Mouse (Mus musculus) ovary, postnatal 14 days (tissue): ENCODE data around the gene Mrtfa.

ENCODE experiments used
- DNase-seq: peaks from one replicate; pipeline ENCODE4 v3.0.0; 2022; ENCODE audit warnings: low spot score

The Mrtfa gene

DNA sequence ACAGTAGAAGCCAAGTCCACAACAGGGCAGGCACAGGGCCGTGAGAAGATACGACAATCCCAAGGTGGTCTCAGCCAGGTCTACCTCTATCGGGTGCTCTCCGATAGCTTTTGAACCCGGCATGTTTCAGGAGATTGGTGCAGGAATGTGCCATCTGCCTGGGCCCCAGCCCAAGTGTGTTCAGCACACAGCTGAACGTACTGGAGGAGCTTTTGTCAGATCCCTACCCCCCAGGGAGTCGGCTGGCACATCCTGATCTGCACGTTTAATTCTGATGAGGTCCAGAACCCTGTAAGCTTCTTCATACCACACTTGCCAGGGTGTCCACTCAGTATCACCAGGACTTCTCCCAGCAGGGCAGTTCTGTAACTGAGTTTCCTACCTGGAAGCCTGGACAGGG, 127.9 kb downstream of the Mrtfa start:
- no peak for DNase-seq

DNA sequence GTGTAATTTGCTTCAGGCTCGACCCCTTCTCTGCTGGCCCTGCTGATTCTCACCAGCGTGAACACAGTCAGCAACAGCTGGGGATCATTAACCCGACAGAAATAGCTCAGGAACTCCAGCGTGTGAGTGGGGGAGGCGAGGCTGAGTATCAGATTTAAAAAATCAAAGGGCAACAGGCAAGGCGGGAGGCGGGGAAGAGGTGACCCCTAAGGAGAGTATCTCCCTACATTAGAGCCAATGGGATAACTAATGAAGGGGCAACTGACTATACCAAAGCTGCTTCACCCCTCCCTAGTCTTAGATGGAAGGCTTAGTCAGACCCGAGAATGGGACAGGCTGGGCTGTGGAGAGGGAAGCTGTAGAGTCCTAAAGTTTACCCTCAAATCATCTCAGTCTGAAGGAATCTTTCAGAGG, 128.4 kb downstream of the Mrtfa start:
- DNase-seq: no peak

- no peak for DNase-seq
These were observed 129.6 kb downstream of the Mrtfa start for GRCm38 (mm10) chr15:81060975-81061374.

GRCm38 (mm10) chr15:81057736-81058135, 132.8 kb downstream of the Mrtfa start:
- DNase-seq: no peak

- no peak for DNase-seq
These were observed 135.1 kb downstream of the Mrtfa start for GRCm38 (mm10) chr15:81055488-81055887.

DNA sequence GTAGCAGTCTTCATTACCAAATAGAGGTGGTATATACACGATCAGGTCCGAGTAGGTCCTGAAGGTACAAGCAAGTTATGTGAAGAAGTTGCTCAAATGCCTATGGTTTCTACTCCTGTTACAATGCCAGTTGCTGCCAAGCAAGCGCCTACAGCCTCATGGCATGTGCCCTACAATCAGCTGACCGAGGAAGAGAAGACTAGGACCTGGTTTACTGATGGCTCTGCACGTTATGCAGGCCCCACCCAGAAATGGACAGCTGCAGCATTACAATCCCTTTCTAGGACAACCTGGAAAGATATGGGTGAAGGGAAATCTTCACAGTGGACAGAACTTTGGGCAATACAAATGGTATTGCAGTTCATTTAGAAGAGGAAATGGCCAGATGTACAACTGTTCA, 138.1 kb downstream of the Mrtfa start:
- no peak for DNase-seq

DNA sequence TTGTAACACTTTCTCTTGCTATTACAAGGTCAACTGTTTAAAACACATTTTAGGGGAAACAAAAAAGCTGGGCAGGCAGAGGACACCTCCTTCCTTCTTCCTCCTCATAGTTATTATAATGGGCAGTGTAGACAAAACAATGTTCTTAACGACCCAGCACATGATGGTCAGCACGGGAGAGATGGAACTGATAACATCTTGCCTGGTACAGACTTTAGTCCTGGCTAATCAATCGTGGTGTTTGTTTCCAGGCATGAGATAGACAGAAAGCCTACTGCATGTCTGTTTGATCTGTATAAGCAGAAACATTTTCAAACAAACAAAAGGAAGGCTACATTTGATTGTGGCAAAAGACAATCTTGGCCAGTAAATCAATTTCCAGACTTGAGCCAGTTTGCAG, 140.1 kb downstream of the Mrtfa start:
- DNase-seq: no peak

DNA sequence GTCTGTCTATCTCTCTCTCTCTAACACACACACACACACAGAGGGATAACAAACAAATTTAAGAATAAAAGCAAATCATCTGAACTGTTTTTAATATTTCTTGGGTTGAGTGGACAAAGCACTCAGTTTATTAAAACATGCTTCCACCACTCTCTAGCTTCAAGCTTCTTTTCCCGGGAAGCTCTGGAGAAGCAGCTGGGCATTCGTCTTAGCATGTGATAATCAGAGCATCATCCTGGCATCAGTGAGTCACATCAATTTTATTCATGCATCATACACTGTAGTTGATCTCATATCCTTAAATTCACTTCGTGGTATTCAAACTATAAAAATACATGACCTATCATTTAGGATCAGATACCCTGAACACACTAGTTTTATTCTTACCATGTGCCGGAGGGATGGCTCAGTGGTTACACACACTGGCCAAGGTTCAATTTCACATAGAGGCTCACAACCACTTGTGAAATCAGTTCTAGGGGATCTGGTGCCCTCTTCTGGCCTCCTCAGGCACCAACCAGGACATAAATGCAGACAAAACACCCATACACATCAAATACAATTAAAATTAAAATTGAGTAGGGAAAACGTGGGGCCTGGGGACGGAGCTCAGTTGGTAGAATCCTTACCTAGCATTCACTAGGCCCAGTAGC, 141.0 kb downstream of the Mrtfa start:
- DNase-seq: no peak

DNA sequence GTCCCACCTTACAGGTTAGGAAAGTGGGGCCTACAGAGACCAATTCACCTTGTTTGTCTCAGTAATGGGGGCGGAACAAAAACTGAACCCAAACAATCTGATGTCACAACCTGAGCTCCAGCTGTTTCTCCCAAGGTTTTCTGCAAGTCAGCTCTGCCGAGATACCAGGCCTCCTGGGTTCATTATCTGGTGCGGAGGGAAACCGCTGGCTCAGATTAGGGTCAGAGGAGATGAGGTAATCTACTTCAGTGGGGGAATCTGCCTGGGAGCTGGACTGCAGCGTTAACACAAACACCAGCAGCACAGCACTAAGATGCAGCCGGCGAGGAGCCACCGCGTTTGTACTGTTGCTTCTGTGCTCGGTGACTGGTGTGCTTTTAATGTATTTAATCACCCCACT, 143.1 kb downstream of the Mrtfa start:
- DNase-seq: no peak

GRCm38 (mm10) chr15:81046061-81046460, 144.5 kb downstream of the Mrtfa start:
- no peak for DNase-seq

DNA sequence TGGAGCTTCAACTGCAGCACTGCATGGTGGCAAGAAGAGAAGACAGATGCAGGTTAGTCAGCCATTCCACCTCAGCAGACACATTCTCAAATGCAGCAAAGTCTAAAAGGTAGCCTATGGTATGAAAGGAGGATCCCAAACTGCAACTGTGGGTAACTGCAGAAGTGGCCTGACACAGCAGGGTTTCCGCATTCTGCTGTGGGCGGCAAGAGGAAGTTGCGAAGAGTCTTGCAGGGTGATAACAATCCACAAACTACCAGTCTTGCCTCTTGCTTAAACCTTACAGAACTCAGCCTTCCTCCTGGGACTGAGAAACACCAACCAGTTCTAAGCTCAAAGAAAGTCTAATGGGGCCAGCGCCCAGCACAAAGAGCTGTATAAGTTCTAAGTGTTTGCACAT, 145.2 kb downstream of the Mrtfa start:
- no peak for DNase-seq

DNA sequence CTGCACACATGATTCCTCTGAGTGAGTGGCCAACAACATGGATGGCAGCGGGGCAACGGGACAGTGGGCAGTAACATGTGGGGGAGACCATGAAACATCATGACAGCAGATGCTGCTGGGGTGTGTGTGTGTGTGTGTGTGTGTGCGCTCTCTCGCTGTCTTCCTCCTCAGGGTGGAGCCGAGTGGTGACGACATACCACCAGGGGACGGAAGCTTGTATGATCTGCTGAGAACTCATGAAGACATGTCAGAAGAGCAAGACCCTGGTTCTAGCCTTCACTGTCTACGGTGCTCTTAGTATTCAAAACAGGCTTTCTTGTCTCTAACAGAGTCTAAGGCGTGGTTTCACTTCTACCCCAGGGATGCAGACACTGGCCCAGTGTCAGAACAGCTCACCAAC, 146.1 kb downstream of the Mrtfa start:
- DNase-seq: no peak

DNA sequence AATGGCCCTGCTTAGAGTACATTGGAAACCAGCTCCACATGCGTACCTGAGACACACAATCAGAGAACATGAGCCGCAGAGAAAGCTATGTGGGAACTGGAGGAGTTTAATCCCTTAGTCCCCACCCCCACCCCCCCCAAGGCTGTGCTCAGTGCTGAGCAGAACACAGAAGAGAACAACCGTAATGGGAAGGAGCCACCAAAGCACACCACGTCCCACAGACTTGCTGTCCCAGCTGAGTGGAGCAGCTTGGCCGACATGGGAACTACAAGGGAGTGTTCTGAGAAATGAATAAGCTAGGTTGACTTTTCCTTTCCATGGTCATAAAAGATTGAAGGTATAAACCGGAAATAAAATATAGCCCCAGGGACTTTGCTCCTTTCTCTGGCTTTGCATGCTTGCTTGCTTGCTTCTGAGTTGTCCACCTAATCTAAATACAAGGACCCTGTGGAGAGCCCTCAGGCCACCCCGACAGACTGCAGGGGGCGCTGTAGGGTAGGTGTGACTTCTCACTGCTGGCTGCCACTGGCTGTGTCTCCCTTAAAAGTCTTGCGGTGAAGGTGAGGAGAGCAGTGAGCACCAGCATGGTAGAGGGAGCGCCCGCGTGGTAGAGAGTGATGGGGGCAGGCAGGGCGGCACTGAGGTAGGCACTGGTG, 148.2 kb downstream of the Mrtfa start:
- DNase-seq: peak; percentile 51

DNA sequence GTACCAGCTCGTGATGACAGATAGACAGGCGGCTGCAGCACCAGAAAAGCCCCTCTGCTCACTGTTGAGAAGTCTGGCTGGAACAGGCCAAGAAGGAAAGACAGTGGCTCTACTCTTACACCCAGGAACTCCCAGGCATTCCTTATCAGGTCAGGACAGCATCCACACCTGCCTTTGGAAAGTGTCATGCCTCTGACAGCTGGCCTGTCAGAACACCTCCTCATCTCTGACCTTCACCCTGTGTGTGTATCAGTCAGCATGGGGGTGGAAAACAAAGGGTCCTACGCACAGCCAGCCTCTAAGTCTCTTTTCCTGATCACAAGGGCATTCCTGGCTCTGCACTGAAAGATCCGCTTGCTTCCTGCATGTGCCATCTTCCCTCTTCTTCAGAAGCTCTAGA, 148.8 kb downstream of the Mrtfa start:
- no peak for DNase-seq

- DNase-seq: no peak
These were observed 152.1 kb downstream of the Mrtfa start for GRCm38 (mm10) chr15:81038419-81038818.

GRCm38 (mm10) chr15:81035417-81036162, 155.0 kb downstream of the Mrtfa start:
- DNase-seq: no peak

GRCm38 (mm10) chr15:81034119-81034518, 156.4 kb downstream of the Mrtfa start:
- DNase-seq: no peak

GRCm38 (mm10) chr15:81032941-81033629, 157.5 kb downstream of the Mrtfa start:
- no peak for DNase-seq

DNA sequence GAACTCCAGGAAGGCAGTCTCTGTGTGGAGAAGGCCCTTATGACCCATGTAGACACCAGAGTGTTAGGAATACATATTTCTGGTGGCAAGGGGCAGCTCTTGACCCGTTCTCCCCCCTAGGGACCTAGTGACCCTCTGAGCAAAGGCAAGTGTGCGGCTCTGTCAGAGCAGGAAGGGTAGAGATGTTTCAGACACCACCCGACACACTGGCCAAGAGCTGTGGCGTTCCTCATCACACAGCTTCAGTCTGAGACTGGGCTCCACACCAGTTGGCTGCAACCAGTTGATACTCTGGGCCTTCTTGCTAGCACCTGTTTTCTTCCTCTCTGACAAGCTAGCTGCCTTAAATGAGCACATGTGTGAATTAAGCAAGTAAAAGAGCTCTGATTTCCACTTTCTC, 158.9 kb downstream of the Mrtfa start:
- DNase-seq: no peak

- no peak for DNase-seq
These were observed 159.6 kb downstream of the Mrtfa start for GRCm38 (mm10) chr15:81030891-81031425.

DNA sequence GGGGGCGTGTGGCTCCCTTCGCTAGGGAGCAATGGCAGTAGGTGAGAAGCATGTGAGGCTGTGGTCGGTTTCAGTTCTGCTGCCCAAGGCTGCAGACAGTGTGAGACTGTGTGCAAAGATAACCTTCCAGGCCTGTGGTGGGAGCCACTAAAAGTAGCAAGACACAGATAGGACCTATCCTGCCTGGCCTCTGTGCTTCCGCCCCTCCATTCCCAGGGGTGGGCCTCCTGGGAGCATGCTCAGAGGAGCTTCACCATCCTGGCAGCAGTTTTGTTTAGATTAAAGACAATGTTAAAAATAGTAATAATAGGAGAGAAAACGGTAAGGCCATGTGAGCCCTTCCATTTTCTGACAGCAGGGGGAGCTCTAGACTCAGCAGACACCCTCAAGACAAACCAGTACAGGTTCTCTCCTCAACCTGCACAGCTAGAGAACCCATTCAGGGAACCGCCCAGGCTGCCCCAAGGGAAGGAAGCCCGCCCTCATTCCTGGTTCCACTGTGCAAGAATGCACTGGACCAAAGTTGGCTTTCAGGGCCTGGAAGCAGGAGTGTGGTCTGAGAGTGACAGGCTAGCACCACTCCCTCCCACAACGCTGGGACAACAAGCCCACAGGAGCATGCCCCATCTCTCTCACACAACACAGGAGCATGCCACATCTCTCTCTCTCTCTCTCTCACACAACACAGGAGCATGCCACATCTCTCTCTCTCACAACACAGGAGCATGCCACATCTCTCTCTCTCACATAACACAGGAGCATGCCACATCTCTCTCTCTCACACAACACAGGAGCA, 163.0 kb downstream of the Mrtfa start:
- DNase-seq: peak; percentile 81

- DNase-seq: no peak
These were observed 163.7 kb downstream of the Mrtfa start for GRCm38 (mm10) chr15:81026901-81027300.
